Mouse (Mus musculus) thymus, adult 2 months (tissue): Measurements from ENCODE around the gene Chst1.

Experiments
- CTCF ChIP-seq: fragments of 200-500 bp; IDR thresholded peaks from 2 replicates; pipeline ENCODE4 v1.5.1; 2012; ENCODE audit warnings: mild to moderate bottlenecking, control low read depth, low read length, moderate library complexity, borderline replicate concordance; ENCODE audit not compliant: control insufficient read depth, poor library complexity, insufficient read depth; ENCODE audit errors: extremely low read depth
- POLR2A ChIP-seq: fragments of 200-500 bp; IDR thresholded peaks from 2 replicates; pipeline ENCODE4 v1.6.1; 2012; ENCODE audit warnings: mild to moderate bottlenecking, low read length, control low read depth, moderate library complexity; ENCODE audit not compliant: control insufficient read depth, poor library complexity, insufficient read depth; ENCODE audit errors: extremely low read depth

GRCm38 (mm10) chr2:92609704-92610379 lies 10.3 kb downstream of the Chst1 start:
- TF ChIP-seq CTCF (no peak), POLR2A (no peak)
